ENCODE assay signal across 8 mouse cellular contexts in the genomic region with DNA sequence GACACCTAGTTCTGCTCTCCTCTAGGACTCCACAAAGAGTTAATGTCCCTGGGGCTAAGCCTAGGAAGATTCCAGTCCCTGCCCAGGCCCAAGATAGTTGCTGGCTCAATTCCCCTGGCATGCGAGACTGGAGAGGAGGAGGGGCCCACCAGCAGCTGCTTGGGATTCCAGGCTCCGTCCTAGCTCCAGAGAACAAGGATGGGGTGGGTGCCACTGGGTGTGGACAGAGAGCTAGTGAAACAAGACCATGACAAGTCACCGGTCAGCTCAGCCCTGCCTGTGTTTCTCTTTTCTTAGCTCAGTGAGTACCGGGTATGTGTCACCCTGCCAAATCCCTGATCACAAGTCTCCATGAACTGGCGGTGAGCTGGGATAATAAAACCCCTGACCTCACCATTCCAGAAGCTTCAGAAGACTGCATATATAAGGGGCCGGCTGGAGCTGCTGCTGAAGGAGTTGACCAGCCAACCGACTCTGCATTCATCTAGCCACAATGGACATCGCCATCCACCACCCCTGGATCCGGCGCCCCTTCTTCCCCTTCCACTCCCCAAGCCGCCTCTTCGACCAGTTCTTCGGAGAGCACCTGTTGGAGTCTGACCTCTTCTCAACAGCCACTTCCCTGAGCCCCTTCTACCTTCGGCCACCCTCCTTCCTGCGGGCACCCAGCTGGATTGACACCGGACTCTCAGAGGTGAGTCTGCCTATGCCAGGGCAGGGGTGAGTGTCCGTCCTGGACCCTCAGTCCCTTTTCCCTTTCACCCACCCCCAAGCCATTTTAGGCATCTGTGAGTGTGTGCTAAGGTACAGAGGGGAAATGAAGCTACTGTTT. TPM values are rescaled to one million over a fixed set of nuclear protein-coding genes. Genes with fewer than 3 reads are reported as not detected.
DNase-seq lines count a peak whose midpoint lies in the region; ATAC-seq lines count a peak whose summit lies in the region.

No protein-coding gene starts in this region.

- intact Hi-C loops in heart, postnatal 10 days (cut with DNase I), result loop anchor here (1.0 kb wide), 1 partner anchor 30 kb away; no protein-coding TSS in a partner anchor

- H3K9ac ChIP-seq in liver, embryonic 12.5 days, result no peak overlapping the region
- H3K9ac ChIP-seq in embryonic facial prominence, embryonic 14.5 days (ENCODE audit: low read depth, low read length), result 0 out of 2 replicates have a peak overlapping the region, but pooled peaks have one; percentile 11

- ATAC-seq in liver, embryonic 12.5 days, result no peak
- peak; percentile 80 for ATAC-seq in embryonic facial prominence, embryonic 14.5 days (ENCODE audit: low read depth)
- no peak for ATAC-seq in erythroblast, adult 5-6 weeks (replicated peaks; ENCODE audit: low FRiP score, poor library complexity, severe bottlenecking)

- H3K4me2 ChIP-seq in liver, embryonic 12.5 days, result no peak overlapping the region
- peak overlapping the region; percentile 31; the same call in 1 of the 2 replicates for H3K4me2 ChIP-seq in embryonic facial prominence, embryonic 14.5 days (ENCODE audit: low read depth, low read length)

- H3K4me1 ChIP-seq in liver, embryonic 12.5 days, result no peaks in the 10 kb centered on the region
- peaks cover 21% of the 10 kb centered on the region for H3K4me1 ChIP-seq in embryonic facial prominence, embryonic 14.5 days (ENCODE audit: control insufficient read depth, insufficient read depth, low read length)

- H3K27ac ChIP-seq in liver, embryonic 12.5 days, result no peak overlapping the region
- peak overlapping the region; percentile 55; the same call in 1 of the 2 replicates for H3K27ac ChIP-seq in embryonic facial prominence, embryonic 14.5 days (replicated peaks; ENCODE audit: low read depth, low read length)

- peaks cover 54% of the 10 kb centered on the region for H3K27me3 ChIP-seq in liver, embryonic 12.5 days (replicated peaks)
- H3K27me3 ChIP-seq in embryonic facial prominence, embryonic 14.5 days (replicated peaks; ENCODE audit: control insufficient read depth, insufficient read depth, low read length), result no peaks in the 10 kb centered on the region

- 68% methylated on average over 17 of the region's 17 CpGs for WGBS in liver, embryonic 12.5 days (ENCODE audit: insufficient replicate concordance)
- 67% methylated on average over 17 of the region's 17 CpGs for WGBS in embryonic facial prominence, embryonic 14.5 days

- no peaks in the 10 kb centered on the region for H3K9me3 ChIP-seq in liver, embryonic 12.5 days (replicated peaks)
- H3K9me3 ChIP-seq in embryonic facial prominence, embryonic 14.5 days (ENCODE audit: control insufficient read depth, low read length), result no peaks in the 10 kb centered on the region

- peak; percentile 19 for DNase-seq in liver
- DNase-seq in embryonic facial prominence, embryonic 14.5 days (ENCODE audit: low spot score), result peak; percentile 86
- peak; percentile 95 to 96 for DNase-seq in heart, postnatal 10 days
- peak; percentile 56 to 78 for DNase-seq in layer of hippocampus, postnatal 14 days (ENCODE audit: low spot score in 2 of 2)
- peak; percentile 83 to 93 for DNase-seq in lung, postnatal 4 days
- DNase-seq in urinary bladder, postnatal 4 days (ENCODE audit: low spot score in 2 of 2), result peak; percentile 82

- H3K36me3 ChIP-seq in liver, embryonic 12.5 days, result no peaks in the 10 kb centered on the region
- no peaks in the 10 kb centered on the region for H3K36me3 ChIP-seq in embryonic facial prominence, embryonic 14.5 days (ENCODE audit: control insufficient read depth, insufficient read depth, low read length)

- H3K4me3 ChIP-seq in liver, embryonic 12.5 days, result no peak overlapping the region
- H3K4me3 ChIP-seq in embryonic facial prominence, embryonic 14.5 days (ENCODE audit: low read depth, low read length), result peak overlapping the region; percentile 17; the same call in 1 of the 2 replicates

RNA-seq across cellular contexts. Expression of a gene that starts 0.8 kb away (rescaled TPM):
- 0.82 and 1.2 TPM in 2 replicates for polyA plus RNA-seq in liver, embryonic 12.5 days (2016; fragmentation: Nextera tagmentation; extraction: Ambion mirVana)
- 112 and 136 TPM in 2 replicates for polyA plus RNA-seq in embryonic facial prominence, embryonic 14.5 days (2014; fragmentation: Nextera tagmentation; extraction: Ambion mirVana)
- total RNA-seq in heart, postnatal 10 days (2021), result 100 to 1,000 TPM; 119 to 133 TPM
- 1 to 10 TPM; 1.3 to 1.8 TPM for total RNA-seq in layer of hippocampus, postnatal 14 days (2021)
- not detected in 2 replicates for total RNA-seq in erythroblast, adult 5-6 weeks (2015; ENCODE audit: low replicate concordance)
- total RNA-seq in erythroblast, adult 5-6 weeks (2017; ENCODE audit: low replicate concordance), result not detected in 2 replicates

RNA-seq across cellular contexts. Expression of a gene that starts 1.9 kb away (rescaled TPM):
- 6.6 and 7.8 TPM in 2 replicates for polyA plus RNA-seq in liver, embryonic 12.5 days (2016; fragmentation: Nextera tagmentation; extraction: Ambion mirVana)
- polyA plus RNA-seq in embryonic facial prominence, embryonic 14.5 days (2014; fragmentation: Nextera tagmentation; extraction: Ambion mirVana), result 218 and 275 TPM in 2 replicates
- total RNA-seq in heart, postnatal 10 days (2021), result 1,000 to 10,000 TPM; 1,315 to 1,426 TPM
- total RNA-seq in layer of hippocampus, postnatal 14 days (2021), result 10 to 100 TPM; 77.7 to 89.3 TPM
- not detected in 2 replicates for total RNA-seq in erythroblast, adult 5-6 weeks (2015; ENCODE audit: low replicate concordance)
- not detected in 2 replicates for total RNA-seq in erythroblast, adult 5-6 weeks (2017; ENCODE audit: low replicate concordance)

RNA-seq across cellular contexts. Expression of a gene that starts 6.7 kb away (rescaled TPM):
- 2.0 and 2.5 TPM in 2 replicates for polyA plus RNA-seq in liver, embryonic 12.5 days (2016; fragmentation: Nextera tagmentation; extraction: Ambion mirVana)
- 4.0 and 6.8 TPM in 2 replicates for polyA plus RNA-seq in embryonic facial prominence, embryonic 14.5 days (2014; fragmentation: Nextera tagmentation; extraction: Ambion mirVana)
- 1 to 10 TPM; 3.6 to 5.6 TPM for total RNA-seq in heart, postnatal 10 days (2021)
- total RNA-seq in layer of hippocampus, postnatal 14 days (2021), result 1 to 10 TPM; 1.5 to 2.1 TPM
- not detected in 2 replicates for total RNA-seq in erythroblast, adult 5-6 weeks (2015; ENCODE audit: low replicate concordance)
- not detected in 2 replicates for total RNA-seq in erythroblast, adult 5-6 weeks (2017; ENCODE audit: low replicate concordance)

RNA-seq across cellular contexts. Expression of a gene that starts 13.7 kb away (rescaled TPM):
- polyA plus RNA-seq in liver, embryonic 12.5 days (2016; fragmentation: Nextera tagmentation; extraction: Ambion mirVana), result 1.1 and 1.2 TPM in 2 replicates
- polyA plus RNA-seq in embryonic facial prominence, embryonic 14.5 days (2014; fragmentation: Nextera tagmentation; extraction: Ambion mirVana), result 14.0 and 16.9 TPM in 2 replicates
- 1 to 10 TPM; 7.4 to 7.7 TPM for total RNA-seq in heart, postnatal 10 days (2021)
- 10 to 100 TPM; 75.2 to 79.8 TPM for total RNA-seq in layer of hippocampus, postnatal 14 days (2021)
- not detected in 2 replicates for total RNA-seq in erythroblast, adult 5-6 weeks (2015; ENCODE audit: low replicate concordance)
- 0.68 TPM in 1 of 2 replicates, not detected in the other for total RNA-seq in erythroblast, adult 5-6 weeks (2017; ENCODE audit: low replicate concordance)

RNA-seq across cellular contexts. Expression of a gene that starts 15.0 kb away (rescaled TPM):
- 11.5 and 13.7 TPM in 2 replicates for polyA plus RNA-seq in liver, embryonic 12.5 days (2016; fragmentation: Nextera tagmentation; extraction: Ambion mirVana)
- 10.2 and 14.2 TPM in 2 replicates for polyA plus RNA-seq in embryonic facial prominence, embryonic 14.5 days (2014; fragmentation: Nextera tagmentation; extraction: Ambion mirVana)
- total RNA-seq in heart, postnatal 10 days (2021), result 1 to 10 TPM; 6.6 to 6.9 TPM
- total RNA-seq in layer of hippocampus, postnatal 14 days (2021), result 1 to 10 TPM; 5.4 to 6.6 TPM
- 2.5 and 5.8 TPM in 2 replicates for total RNA-seq in erythroblast, adult 5-6 weeks (2015; ENCODE audit: low replicate concordance)
- total RNA-seq in erythroblast, adult 5-6 weeks (2017; ENCODE audit: low replicate concordance), result 2.2 and 3.5 TPM in 2 replicates

Comparison
In these comparisons a context has a peak if more than half of its experiments do, and no peak if none do; other contexts are left out.
1. DNase-seq: peak in every context shown above with its lines; median percentile 96 in heart, postnatal 10 days; 88 in lung, postnatal 4 days; 86 in embryonic facial prominence, embryonic 14.5 days; 82 in urinary bladder, postnatal 4 days; 67 in layer of hippocampus, postnatal 14 days; 19 in liver.
2. RNA of a gene that starts 0.8 kb away (total RNA-seq): 119 to 133 TPM in heart, postnatal 10 days; 1.3 to 1.8 TPM in layer of hippocampus, postnatal 14 days and not detected in erythroblast, adult 5-6 weeks; every median in the first group is over 10 times any median in the second.
3. RNA of a gene that starts 1.9 kb away (total RNA-seq): 1,315 to 1,426 TPM in heart, postnatal 10 days and 77.7 to 89.3 TPM in layer of hippocampus, postnatal 14 days; not detected in erythroblast, adult 5-6 weeks; every median in the first group is over 10 times any median in the second.